Mouse (Mus musculus): ENCODE measurements around the gene Arf1.
"Not testable (repeated sequence)": the region's sequence is repeated elsewhere in the genome, so short reads cannot be mapped to it uniquely, and the experiment has no call there.

Gene Arf1

DNA sequence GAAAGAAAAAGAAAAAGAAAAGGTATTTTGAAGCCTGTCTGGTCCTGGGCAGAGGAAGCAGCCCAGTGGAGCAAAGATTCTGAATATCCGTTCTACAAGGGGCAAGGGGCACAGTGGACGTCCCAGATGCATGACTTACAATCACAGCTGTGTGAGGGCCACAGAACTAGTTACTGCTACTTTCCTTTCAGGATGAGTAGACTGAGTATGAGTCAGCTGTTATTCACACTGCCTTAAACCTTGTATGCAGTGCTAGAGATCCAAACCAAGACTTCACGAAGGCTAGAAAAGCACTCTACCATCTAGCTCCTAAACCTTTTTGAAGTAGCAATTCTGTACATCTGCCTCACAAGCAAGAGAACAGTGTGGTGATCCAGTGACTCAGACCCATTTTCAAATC is 1.8 kb downstream of the Arf1 start:
- DNase-seq (ENCODE audit: low read depth): no peak

DNA sequence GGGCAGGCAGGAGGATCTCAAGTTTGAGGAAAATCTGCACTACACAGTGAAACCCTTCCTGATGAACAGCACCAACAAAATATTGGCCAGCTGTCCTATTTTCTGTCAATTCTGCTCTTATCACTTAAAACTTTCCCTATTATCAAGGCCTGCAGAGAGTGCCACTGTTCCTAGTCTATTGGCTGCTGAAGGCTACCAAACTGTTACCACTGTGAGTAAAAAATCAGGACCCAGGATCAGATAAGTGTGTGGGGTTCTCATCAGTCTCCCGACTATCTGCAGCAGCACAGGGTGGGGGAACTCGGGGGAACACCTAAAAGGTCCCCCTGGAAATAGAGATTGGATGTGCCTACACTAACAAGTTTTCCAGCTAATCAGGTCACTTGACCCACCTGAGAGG is 2.9 kb downstream of the Arf1 start:
- DNase-seq (ENCODE audit: low read depth): no peak

DNA sequence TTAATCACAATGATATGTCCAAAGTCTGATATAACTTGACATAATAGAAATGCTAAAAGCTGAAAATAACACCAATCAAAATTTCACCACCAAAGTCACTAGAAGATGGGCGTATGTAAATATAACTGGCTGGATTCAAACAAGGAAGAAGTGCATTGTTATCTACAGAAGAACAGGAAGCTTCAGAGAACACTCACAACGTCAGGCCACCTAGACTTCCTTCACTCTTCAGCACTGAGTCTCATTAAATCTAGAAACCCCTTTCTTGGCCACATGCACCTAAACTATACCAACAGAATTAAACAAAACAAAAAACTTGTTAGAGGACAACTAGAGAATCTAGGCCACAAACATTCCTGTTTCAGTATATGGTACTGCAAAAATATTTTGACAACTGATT is 3.6 kb downstream of the Arf1 start:
- DNase-seq (ENCODE audit: low read depth): no peak

DNA sequence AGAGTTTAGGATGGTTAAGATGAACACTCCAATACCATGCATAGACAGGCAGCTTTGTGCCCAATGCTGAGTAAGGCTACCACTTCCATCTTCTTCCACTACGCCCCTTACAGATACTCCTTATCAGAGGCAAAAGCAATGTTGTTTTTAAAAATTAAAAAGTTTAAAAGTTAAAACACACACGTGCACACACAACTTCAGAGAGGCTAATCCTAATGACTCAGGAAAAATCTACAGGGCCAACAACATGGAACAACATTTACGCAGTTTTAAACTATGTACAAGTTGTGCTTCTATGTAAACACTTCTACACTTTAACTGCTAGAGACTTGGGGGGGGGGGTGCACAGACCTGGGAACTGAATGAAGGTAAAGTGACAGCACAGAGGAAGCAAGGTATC is 4.0 kb downstream of the Arf1 start:
- DNase-seq (ENCODE audit: low read depth): no peak

DNA sequence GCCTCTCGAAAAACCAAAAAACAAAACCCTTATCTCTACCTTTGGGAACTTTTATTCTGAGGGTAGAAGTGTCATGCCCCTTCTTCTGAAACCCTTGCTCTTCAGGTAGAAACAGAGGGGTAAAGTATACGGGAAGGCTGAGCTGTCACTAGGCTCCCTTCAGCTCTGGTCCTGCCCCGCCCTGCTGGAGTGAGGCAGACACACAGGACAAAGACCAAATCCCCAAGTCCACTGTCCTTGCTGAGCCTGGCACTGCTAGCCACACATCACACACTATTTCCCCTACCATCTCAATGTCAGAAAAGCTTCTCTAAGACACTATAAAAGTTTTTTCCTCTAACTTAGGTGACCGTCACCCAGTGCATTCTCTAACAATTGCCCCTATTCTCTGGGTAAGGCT is 5.8 kb downstream of the Arf1 start:
- DNase-seq (ENCODE audit: low read depth): no peak

DNA sequence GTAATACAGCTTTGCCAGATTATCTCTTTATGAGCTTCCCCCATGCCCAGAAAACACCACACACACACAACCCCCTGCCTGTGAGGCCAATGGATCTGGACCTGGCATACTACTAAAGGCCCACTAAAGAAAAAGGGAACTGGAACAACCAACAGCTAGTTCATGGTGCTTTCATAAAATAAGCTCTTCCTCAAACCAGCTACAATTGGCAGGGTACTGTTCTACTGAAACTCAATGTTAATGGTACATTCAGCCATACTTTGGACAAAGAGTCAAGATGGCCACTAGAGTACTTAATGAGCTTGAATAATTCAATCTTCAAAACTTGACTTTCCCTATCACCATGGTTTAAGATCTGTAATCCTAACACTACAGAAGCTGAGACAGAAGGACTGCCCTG is 6.5 kb downstream of the Arf1 start:
- DNase-seq (ENCODE audit: low read depth): no peak

DNA sequence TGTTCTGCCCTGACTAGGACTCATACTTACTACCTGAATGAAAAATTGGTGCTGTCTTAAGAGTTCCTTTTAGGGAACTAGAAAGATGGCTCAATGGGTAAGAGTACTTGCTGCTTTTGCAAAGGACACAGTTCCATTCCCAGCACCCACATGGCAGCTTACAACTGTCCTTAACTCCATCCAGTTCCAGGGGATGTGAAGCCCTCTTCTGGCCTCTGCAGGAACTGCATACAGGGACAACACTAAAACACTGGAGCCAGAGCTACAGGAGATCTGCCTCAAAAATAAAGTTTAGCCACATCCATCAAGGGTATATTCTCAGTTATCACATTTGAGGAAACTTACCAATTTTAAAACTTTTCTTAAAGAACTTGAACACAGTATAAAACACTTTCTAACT is 9.0 kb downstream of the Arf1 start:
- no peak for DNase-seq (ENCODE audit: low read depth)

DNA sequence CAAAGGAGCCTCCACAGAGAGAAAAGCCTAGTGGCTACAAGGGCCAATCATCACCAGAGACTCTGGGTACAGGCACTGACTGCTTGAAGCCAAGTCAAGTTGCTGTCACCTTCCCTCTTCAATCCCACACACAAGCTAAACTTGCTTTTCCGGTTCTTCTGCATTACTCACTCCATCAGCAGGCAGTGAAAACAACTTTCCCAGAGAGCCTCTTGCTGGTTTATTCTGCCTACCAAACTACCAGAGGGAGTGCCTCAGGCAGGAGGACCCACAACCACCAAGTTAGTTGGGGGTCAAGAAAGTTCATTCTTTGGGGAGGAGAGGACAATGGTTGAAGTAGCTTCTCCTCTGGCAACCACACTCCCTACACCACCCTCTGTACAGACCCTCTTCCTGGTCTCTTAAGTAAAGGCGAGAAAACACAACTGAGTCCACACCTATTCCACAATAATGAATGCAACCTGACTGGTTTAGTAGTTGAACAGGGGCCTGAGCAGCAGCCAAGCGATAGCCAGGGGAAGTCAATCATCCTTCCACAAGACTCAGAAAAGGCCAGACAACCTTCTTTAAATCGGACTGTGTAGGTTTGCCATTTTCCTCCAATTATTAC is 9.6 kb downstream of the Arf1 start:
- DNase-seq (ENCODE audit: low read depth): no peak

DNA sequence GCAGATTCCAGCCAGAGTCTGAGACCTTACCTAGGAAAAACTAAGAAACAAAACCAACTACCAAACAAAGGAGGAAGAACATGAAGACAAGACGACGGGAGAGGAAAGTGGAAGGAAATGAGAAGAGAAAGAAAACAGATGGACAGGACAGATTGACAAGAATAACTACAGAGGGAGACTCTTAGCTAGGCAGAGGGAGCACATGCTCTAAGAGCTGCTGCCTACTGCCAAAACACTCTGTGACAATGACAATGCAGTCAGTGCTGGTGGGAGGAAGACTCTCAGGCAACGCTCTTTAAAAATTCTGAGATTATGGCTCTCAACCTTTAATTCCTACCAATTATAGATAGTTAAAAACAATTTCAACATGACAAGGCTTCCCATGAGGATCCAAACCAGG is 11.1 kb downstream of the Arf1 start:
- DNase-seq (ENCODE audit: low read depth): no peak

DNA sequence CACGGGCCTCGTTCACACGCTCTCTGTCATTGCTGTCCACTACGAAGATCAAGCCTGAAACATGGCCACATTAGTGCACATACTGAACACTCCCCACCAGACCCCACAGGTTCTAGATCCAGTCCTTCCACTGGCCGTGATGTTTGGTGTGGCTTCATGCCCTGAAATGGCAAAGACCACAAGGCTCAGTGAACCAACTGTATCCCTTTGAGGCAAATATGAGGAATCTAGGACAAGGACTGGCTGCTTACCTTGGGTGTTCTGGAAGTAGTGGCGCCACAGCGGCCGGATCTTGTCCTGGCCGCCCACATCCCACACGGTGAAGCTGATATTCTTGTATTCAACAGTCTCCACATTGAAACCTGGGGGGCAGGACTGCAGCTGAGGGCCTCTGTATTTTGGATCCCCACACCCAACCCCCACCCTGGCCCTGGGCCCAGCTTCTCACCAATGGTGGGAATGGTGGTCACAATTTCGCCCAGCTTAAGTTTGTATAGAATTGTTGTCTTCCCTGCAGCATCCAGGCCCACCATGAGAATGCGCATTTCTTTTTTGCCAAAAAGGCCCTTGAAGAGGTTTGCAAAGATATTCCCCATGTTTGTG is 15.1 kb downstream of the Arf1 start:
- no peak for DNase-seq (ENCODE audit: low read depth)

DNA sequence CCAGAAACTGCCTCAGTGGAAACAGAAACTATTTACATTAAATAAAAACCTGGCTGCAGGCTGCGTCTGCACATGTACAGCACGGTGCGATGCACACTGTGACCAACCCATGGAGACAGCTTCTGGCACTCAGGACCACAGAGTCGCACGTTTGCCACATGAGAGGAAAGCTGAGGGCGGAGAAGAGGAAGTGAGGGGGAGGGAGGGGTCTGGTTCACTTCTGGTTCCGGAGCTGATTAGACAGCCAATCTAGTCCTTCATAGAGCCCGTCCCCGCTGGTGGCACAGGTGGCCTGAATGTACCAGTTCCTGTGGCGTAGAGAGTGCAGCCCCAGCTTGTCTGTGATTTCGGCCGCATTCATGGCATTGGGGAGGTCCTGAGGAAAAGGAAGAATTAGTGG is 15.8 kb downstream of the Arf1 start:
- DNase-seq (ENCODE audit: low read depth): not testable (repeated sequence)

DNA sequence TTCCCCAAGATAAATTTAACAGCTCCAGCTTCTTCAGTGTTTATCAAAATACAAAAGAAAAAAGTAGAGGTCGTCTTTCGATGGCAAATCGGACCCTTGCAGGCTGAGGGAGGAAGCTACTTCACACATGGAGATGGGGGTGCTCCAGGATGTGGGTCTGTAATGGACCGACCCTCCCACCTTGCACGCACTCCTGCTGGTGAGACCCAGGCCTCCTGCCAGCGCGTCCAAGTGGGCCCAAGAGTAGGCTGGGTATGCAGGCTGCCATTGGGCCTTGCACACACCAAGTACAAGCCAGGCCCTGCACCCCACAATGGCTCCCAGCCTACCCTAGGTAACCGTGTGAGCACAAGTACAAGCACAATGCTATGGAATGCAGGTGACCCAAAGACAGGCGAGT is 16.5 kb downstream of the Arf1 start:
- DNase-seq (ENCODE audit: low read depth): not testable (repeated sequence)

DNA sequence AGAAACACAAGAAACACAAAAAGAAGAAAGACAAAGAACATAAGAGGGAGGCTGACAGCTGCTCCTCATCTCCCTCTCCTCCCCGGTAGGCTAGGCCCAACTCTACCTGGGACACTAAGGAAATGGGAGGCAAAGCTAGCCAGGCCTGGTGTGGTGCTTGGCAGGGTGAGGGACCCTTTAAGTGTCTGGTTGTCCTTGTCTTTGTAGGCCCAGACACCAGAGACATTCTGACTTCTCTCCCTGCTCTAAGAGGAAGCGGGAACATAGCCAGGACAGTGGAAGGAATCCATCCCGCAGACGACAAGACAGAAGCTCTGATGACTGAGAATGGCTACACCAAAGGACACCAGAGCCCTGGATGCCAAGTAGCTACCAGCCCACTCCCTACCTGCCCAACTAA is 18.1 kb downstream of the Arf1 start:
- no peak for DNase-seq (ENCODE audit: low read depth)

DNA sequence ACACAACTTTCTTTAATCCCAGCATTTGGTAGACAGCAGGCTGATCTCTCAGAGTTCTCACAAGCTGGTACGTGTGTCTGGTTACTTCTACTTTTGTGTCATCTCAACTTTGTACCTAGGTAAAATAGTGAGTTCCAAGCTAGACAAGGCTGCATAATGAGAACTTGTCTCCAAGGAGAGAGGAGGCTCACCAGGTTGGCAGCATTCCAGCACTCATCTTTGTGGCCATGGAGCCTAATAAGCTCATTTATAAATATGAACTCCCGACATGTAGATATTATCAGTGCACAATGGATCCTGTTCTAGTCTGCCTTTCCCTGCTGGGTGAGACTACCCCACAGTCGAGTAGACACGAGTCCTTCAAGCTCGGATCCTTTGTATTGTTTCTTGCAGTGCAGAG is 18.5 kb downstream of the Arf1 start:
- DNase-seq (ENCODE audit: low read depth): no peak

DNA sequence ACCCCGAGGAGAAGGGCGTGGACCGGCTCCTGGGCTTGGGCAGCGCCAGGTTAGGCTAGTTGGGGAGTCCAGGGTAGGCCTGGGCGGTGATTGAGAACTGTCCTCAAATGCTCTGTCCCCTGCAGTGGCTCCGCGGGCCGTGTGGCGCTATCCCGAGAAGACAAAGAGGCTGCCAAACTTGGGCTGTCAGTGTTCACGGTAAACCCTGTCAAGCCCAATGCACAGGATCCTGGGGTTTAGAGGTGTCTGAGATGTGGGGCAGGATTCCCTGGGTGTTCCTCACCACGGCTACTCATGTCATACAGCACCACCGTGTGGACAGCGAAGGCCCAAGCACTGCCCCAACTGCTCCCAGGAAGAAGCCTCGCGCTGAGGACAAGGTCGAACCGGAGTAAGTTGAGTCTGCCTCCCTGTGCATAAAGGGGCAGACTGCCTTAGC is 19.0 kb downstream of the Arf1 start:
- peak; percentile 77 for DNase-seq (ENCODE audit: low read depth)

DNA sequence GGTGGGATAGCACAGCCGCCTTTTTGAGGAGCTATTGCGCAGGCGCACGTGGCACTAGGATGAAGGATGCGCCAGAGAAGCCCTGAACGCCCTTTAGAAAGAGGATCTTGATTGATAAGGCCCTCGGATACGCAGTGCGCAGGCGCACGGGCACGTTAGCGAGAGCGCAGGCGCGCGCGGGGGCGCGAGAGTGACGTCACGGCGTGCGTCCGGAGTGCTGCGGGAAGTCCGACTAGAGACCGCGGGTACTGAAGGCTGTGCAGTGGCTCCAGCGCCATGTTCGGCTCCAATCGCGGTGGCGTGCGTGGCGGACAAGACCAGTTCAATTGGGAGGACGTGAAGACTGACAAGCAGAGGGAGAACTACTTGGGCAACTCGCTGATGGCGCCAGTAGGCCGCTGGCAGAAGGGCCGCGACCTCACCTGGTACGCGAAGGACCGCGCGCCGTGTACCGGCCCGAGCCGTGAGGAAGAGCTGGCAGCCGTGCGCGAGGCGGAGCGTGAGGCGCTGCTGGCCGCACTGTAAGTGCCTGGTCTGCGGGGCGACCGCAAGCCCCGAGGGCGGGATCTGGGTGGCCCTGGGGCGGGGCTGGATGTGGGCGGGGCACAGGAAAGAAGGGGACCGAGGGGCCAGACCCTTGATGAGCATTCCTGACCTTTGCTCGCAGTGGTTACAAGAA is 19.8 kb downstream of the Arf1 start, which contains the start of gene 2310033P09Rik:
Gene 2310033P09Rik (plus strand): TSS at position 169 of the 679 bp plus-strand sequence.
- DNase-seq (ENCODE audit: low read depth): peak; percentile 90

DNA sequence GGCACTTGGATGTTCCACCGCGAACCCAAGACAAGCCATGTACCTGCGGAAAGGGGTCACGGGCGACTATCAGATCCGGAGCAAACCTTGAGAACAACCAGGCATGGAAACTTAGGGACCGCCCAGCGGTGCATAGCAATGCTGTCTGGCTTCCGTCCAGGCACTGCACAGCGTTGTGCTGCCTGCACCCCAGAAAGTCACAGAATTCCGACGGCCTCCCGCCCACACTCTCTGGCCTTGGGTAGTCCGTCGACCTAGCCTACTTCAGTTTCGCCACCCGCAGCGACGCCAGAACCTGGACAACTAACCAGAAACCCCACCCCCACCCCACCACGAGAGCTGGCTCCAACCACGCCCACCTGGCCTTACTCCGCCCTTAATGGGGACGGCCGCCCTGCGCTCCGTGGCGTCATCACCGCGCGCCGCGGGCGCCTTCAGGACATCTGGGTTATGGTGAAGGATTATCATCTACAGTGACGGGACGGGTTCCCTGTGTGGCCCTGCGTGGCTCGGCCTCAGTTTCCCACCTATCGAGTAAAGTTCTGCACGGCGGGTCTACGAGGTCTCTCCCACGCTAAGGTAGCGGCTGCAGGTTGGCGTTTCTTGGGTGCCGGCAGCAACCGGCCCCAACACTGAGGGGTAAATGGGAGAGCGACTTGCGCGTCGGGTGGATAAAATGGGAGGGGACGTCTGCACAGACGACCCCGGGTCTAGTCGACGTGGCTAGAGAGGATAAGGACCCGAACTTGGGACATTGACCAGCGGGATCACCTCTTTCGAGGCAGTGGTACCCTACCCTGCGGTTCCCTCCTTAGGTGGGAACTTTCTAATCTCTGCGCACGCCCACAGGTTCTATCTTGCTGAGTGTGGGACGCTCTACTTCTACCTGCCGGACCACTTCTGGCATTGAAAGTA is 25.7 kb downstream of the Arf1 start, which contains the start of gene Mrpl55:
Gene Mrpl55 (plus strand): TSS at position 406 of the 915 bp plus-strand sequence.
- DNase-seq (ENCODE audit: low read depth): peak; percentile 89

DNA sequence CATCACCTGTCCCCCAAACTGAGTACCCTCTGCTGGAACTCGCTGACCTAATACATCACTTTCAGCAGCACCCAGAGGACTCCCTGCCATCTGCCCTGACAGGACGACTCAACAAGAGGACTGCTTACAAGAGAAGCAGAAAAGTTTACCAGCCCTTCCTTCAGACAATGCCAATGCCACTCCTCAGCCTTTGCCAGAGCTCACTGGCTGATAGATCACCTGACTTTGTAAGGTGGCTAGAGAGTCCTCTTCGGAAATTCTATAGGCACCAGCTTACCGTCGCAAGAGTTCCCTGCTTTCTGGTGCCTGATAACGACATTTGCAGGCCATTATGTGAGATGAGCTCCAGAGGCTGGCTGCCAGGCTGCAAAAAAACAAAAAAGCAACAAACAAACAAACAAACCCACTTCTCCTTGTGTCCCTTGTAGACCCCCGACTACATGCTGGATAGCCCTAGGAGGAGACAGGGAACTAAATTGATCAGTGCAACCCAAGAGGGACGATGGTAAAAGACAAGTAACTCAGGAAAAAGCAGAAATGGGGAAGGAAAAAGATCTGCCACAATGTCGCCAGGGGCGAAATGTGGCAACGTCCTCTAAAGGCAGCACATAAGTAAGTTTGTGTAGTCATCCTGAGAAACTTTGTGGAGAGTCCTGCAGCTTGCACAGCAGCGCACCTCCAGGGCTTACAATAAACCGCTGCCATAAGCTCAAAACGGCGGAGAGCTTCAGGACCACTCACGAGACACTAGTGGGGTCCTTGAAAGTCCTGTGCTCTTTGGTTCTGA is 26.7 kb downstream of the Arf1 start:
- peak; percentile 38 for DNase-seq (ENCODE audit: low read depth)

DNA sequence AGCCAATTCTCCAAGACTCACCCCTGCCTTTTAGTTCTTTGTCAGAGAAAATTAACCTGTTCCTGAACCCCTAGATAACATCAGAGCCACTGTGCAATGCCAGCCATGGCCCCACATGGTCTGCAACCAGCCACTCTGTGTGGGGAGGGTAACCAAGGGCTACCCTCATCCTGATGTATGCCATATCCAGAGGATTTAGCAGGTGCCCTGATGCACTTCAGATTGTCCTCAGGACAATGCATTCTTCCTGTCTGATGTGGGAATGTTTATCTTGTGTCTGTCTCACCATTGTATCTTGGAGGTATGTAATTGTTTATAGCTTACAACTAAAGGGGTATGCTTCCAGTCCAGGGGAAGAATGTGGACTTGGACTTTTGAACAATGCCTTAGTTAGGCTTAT is 31.8 kb downstream of the Arf1 start:
- no peak for DNase-seq (ENCODE audit: low read depth)

DNA sequence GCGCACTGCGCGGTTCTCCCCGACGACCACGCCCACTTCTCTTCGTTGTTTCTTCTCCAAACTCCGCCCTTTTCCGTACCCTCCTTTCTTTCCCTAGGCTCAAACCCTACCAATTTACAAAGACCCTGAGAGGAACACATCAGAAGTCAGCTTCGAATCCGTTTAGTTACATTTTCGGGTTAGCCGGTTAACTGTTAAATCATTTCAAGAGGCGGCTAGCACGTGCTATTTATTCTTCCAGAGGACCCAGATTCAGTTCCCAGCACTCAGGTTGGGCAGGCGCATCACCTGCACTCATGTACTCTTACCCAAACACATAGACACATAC is 36.0 kb downstream of the Arf1 start, which contains the start of gene Guk1:
Gene Guk1 (minus strand): TSS at position 154 of the 328 bp plus-strand sequence.
- no peak for DNase-seq (ENCODE audit: low read depth)

DNA sequence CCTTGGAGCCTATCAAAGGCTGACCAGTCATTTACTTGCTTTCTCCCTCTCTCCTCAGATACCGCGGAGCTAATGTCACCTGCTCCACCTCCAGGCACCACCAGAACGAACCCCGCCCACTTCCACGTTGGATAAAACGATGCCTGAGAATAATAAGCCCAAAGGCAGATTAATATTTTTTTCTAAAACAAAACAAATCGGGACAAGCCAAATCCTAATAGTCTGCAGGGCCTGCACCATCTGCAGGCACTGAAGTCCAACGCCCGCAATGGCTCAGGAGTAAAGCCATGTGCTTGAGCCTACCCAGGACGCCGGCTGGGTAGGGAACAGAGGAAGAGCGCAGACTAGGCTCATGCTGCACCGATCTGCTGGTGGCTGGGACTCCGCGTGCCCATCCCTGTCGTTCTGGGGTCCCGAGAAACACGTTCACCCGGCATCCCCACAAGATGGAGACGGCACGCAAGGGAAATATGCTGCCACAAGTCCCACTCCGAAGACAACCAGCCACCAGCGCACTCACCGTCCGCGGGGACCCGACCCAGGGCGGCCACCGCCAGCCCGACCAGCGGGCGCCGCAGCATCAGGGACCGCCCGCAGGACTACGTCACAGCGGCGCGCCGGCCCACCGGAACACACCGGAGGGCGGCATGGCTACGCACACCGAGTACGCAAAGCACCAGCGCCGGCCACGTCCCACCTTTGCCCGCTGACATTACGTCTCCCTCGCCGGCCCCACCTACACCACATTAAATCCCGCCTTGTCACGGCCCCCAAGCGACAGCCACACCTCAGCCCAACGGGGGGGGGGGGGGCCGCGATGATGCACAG is 36.6 kb downstream of the Arf1 start:
- DNase-seq (ENCODE audit: low read depth): peak; percentile 79

Data from c-Kit-positive CD71-positive TER-119-negative erythroid progenitor cells, embryonic 14.5 days (primary cell).